Mouse (Mus musculus) midbrain, embryonic 11.5 days (tissue): ENCODE data around the gene Il17ra. TPM values are rescaled to one million over a fixed set of nuclear protein-coding genes. Genes with fewer than 3 reads are reported as not detected.
A peak's percentile ranks its signal among the peaks of the same experiment; 100 is the strongest.

Experiments used
- ATAC-seq: fragments of 200-750 bp; cut with Nextera tagmentation; 2 replicates; pipeline ENCODE4 v1.8.0; 2017; ENCODE audit warnings: moderate TSS enrichment, moderate library complexity; ENCODE audit not compliant: low FRiP score
- DNase-seq: peaks from one replicate; pipeline ENCODE4 v3.0.0; 2015; ENCODE audit warnings: low spot score; ENCODE audit errors: missing footprints
- H3K27ac ChIP-seq: fragments of 300-500 bp; sonication (generic); 2 replicates; pipeline ENCODE4 v1.5.1; 2014; ENCODE audit warnings: low read depth, low read length
- H3K27me3 ChIP-seq: fragments of 300-500 bp; sonication (generic); 2 replicates; pipeline ENCODE4 v1.6.1; 2014; ENCODE audit warnings: mild to moderate bottlenecking, low read length, moderate library complexity, mixed read lengths; ENCODE audit not compliant: control insufficient read depth, insufficient read depth
- H3K36me3 ChIP-seq: fragments of 300-500 bp; sonication (generic); 2 replicates; pipeline ENCODE4 v1.6.1; 2014; ENCODE audit warnings: mild to moderate bottlenecking, low read length, moderate library complexity, mixed read lengths; ENCODE audit not compliant: control insufficient read depth, insufficient read depth
- H3K4me1 ChIP-seq: fragments of 300-500 bp; sonication (generic); 2 replicates; pipeline ENCODE4 v1.6.1; 2014; ENCODE audit warnings: low read length; ENCODE audit not compliant: control insufficient read depth, insufficient read depth
- H3K4me2 ChIP-seq: fragments of 300-500 bp; sonication (generic); 2 replicates; pipeline ENCODE4 v1.6.1; 2014; ENCODE audit warnings: mild to moderate bottlenecking, moderate library complexity
- H3K4me3 ChIP-seq: fragments of 300-500 bp; sonication (generic); 2 replicates; pipeline ENCODE4 v1.5.1; 2014; ENCODE audit warnings: low read depth, low read length
- H3K9ac ChIP-seq: fragments of 300-500 bp; sonication (generic); 2 replicates; pipeline ENCODE4 v1.6.1; 2014; ENCODE audit warnings: low read length
- H3K9me3 ChIP-seq: fragments of 300-500 bp; sonication (generic); 2 replicates; pipeline ENCODE4 v1.6.1; 2016; ENCODE audit warnings: low read length; ENCODE audit not compliant: control insufficient read depth
- WGBS: fragments of 180-500 bp; shearing (Covaris S2); extraction: QIAGEN DNeasy Blood & Tissue Kit; methylation state at CpG from one replicate; pipeline ENCODE4 v1.1.7; 2014; 5-methylcytosine and 5-hydroxymethylcytosine counted together
- polyA plus RNA-seq: library from polyadenylated mRNA; unstranded; fragments of >200 nt; fragmentation: Nextera tagmentation; extraction: Ambion mirVana; gene quantifications from 2 replicates; pipeline ENCODE4 v1.2.1, GENCODE M21; 2014

Il17ra gene
- polyA plus RNA-seq, 1 experiment from 2014 or later = 1.6 TPM

GRCm38 (mm10) chr6:120454627-120455077 lies 8.4 kb upstream of the Il17ra start:
- no peaks in the 10 kb centered on the region for H3K36me3 ChIP-seq
- no peaks in the 10 kb centered on the region for H3K9me3 ChIP-seq
- H3K4me3 ChIP-seq = no peak overlapping the region
- no peaks in the 10 kb centered on the region for H3K27me3 ChIP-seq
- DNase-seq (no peak), ATAC-seq (no peak)
- H3K9ac ChIP-seq = no peak overlapping the region
- H3K4me2 ChIP-seq = no peak overlapping the region
- WGBS = 71% methylated on average over 11 of the region's 11 CpGs
- no peak overlapping the region for H3K27ac ChIP-seq
- no peaks in the 10 kb centered on the region for H3K4me1 ChIP-seq

- H3K27me3 ChIP-seq = peaks cover 4% of the 10 kb centered on the region; the same call in 1 of the 2 replicates
- no peak overlapping the region for H3K4me3 ChIP-seq
- no peak overlapping the region for H3K27ac ChIP-seq
- no peak overlapping the region for H3K9ac ChIP-seq
- H3K4me2 ChIP-seq = no peak overlapping the region
- ATAC-seq (no peak), DNase-seq (no peak)
- no peaks in the 10 kb centered on the region for H3K9me3 ChIP-seq
- no peaks in the 10 kb centered on the region for H3K36me3 ChIP-seq
- WGBS = 66% methylated on average over 7 of the region's 7 CpGs
- H3K4me1 ChIP-seq = no peaks in the 10 kb centered on the region
Measured at GRCm38 (mm10) chr6:120457074-120457473, 6.0 kb upstream of the Il17ra start.

- H3K4me1 ChIP-seq = no peaks in the 10 kb centered on the region
- H3K4me3 ChIP-seq = no peak overlapping the region
- H3K9me3 ChIP-seq = no peaks in the 10 kb centered on the region
- no peaks in the 10 kb centered on the region for H3K36me3 ChIP-seq
- H3K27ac ChIP-seq = no peak overlapping the region
- peaks cover 9% of the 10 kb centered on the region; the same call in 1 of the 2 replicates for H3K27me3 ChIP-seq
- ATAC-seq (no peak), DNase-seq (no peak)
- 92% methylated on average over 5 of the region's 5 CpGs for WGBS
- H3K4me2 ChIP-seq = no peak overlapping the region
- no peak overlapping the region for H3K9ac ChIP-seq
Measured at GRCm38 (mm10) chr6:120457751-120458150, 5.3 kb upstream of the Il17ra start.

GRCm38 (mm10) chr6:120461217-120461616 lies 1.8 kb upstream of the Il17ra start:
- H3K36me3 ChIP-seq = no peaks in the 10 kb centered on the region
- DNase-seq (no peak), ATAC-seq (no peak)
- no peak overlapping the region for H3K4me2 ChIP-seq
- H3K4me3 ChIP-seq = no peak overlapping the region
- H3K9ac ChIP-seq = no peak overlapping the region
- peaks cover 27% of the 10 kb centered on the region for H3K27me3 ChIP-seq
- H3K9me3 ChIP-seq = no peaks in the 10 kb centered on the region
- WGBS = 61% methylated on average over 15 of the region's 15 CpGs
- no peak overlapping the region for H3K27ac ChIP-seq
- peaks cover 8% of the 10 kb centered on the region for H3K4me1 ChIP-seq

- no peaks in the 10 kb centered on the region for H3K36me3 ChIP-seq
- H3K9me3 ChIP-seq = no peaks in the 10 kb centered on the region
- peak; percentile 90 for DNase-seq
- H3K4me1 ChIP-seq = peaks cover 8% of the 10 kb centered on the region
- WGBS = 59% methylated on average over 6 of the region's 6 CpGs
- no peak overlapping the region for H3K27ac ChIP-seq
- ATAC-seq = no peak
- H3K4me2 ChIP-seq = no peak overlapping the region
- peaks cover 27% of the 10 kb centered on the region for H3K27me3 ChIP-seq
- no peak overlapping the region for H3K4me3 ChIP-seq
- no peak overlapping the region for H3K9ac ChIP-seq
Measured at GRCm38 (mm10) chr6:120462251-120462650, 796 bp upstream of the Il17ra start.

- Histone ChIP-seq H3K4me1 (peaks cover 8% of the 10 kb centered on the region), H3K4me3 (peak overlapping the region; percentile 58), H3K27me3 (peaks cover 27% of the 10 kb centered on the region), H3K9me3 (no peaks in the 10 kb centered on the region), H3K36me3 (no peaks in the 10 kb centered on the region), H3K9ac (no peak overlapping the region), H3K4me2 (peak overlapping the region; percentile 66), H3K27ac (no peak overlapping the region)
- ATAC-seq (no peak; the same call in 1 of the 2 replicates), DNase-seq (peak; percentile 90)
- WGBS = 7% methylated on average over 11 of the region's 11 CpGs
Measured at GRCm38 (mm10) chr6:120463884-120464283, 837 bp downstream of the Il17ra start.

- H3K27me3 ChIP-seq = peaks cover 27% of the 10 kb centered on the region
- peaks cover 8% of the 10 kb centered on the region for H3K4me1 ChIP-seq
- H3K4me2 ChIP-seq = no peak overlapping the region
- no peak overlapping the region for H3K4me3 ChIP-seq
- no peak for DNase-seq
- H3K27ac ChIP-seq = no peak overlapping the region
- WGBS = 55% methylated on average over 9 of the region's 9 CpGs
- no peak overlapping the region for H3K9ac ChIP-seq
- no peaks in the 10 kb centered on the region for H3K36me3 ChIP-seq
- no peak for ATAC-seq
- no peaks in the 10 kb centered on the region for H3K9me3 ChIP-seq
Measured at GRCm38 (mm10) chr6:120464406-120464939, 1.4 kb downstream of the Il17ra start.

GRCm38 (mm10) chr6:120465393-120465792 lies 2.3 kb downstream of the Il17ra start:
- ATAC-seq = no peak
- H3K27ac ChIP-seq = no peak overlapping the region
- H3K9ac ChIP-seq = no peak overlapping the region
- H3K4me1 ChIP-seq = peaks cover 8% of the 10 kb centered on the region
- peaks cover 27% of the 10 kb centered on the region for H3K27me3 ChIP-seq
- no peak for DNase-seq
- no peaks in the 10 kb centered on the region for H3K36me3 ChIP-seq
- no peak overlapping the region for H3K4me2 ChIP-seq
- H3K4me3 ChIP-seq = no peak overlapping the region
- WGBS = 43% methylated on average over 4 of the region's 4 CpGs
- no peaks in the 10 kb centered on the region for H3K9me3 ChIP-seq

- no peak overlapping the region for H3K27ac ChIP-seq
Measured at GRCm38 (mm10) chr6:120466609-120467329, 3.7 kb downstream of the Il17ra start.

More at GRCm38 (mm10) chr6:120466609-120467329, 3.7 kb downstream of the Il17ra start:
- no peaks in the 10 kb centered on the region for H3K36me3 ChIP-seq
- no peak overlapping the region for H3K4me2 ChIP-seq
- 82% methylated on average over 10 of the region's 10 CpGs for WGBS
- no peak for ATAC-seq
- H3K9ac ChIP-seq = no peak overlapping the region
- no peak overlapping the region for H3K4me3 ChIP-seq
- no peak for DNase-seq
- no peaks in the 10 kb centered on the region for H3K9me3 ChIP-seq
- peaks cover 10% of the 10 kb centered on the region for H3K4me1 ChIP-seq
- H3K27me3 ChIP-seq = peaks cover 26% of the 10 kb centered on the region
